Mouse (Mus musculus) effector memory CD4-positive, alpha-beta T cell, adult 5 months (primary cell): ENCODE data around the gene Cmtm2b. TPM values are rescaled to one million over a fixed set of nuclear protein-coding genes. Genes with fewer than 3 reads are reported as not detected.

ENCODE experiments used
- polyA plus RNA-seq: library from polyadenylated mRNA; unstranded; fragments of 100-300 nt; shearing (Covaris generic); gene quantifications from one replicate; pipeline ENCODE4 v1.2.1, GENCODE M21; 2017

The Cmtm2b gene
- polyA plus RNA-seq, result not detected

DNA sequence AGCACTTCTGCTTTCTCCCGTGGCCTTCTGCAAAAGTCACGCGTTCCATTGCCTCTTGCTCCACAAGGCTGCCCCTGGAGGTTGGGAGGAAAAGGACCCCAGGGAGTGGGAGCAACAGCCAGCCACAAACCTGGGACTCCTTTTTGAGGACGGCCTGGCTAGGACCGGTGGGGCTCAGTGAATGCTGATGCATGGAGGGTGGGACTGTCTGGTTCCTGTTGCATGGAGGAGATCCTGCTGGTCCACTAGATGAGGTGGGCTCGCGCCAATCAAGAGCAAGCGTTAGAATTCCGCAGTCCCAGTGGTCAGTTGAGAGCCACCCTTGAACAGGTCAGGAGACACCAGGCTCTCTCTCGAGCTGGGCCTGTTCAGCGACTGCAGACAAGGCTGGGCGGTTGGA is at the start of gene Cmtm2b:
Gene Cmtm2b, plus strand, starts transcription at position 301 of the 400 bp plus-strand sequence.

DNA sequence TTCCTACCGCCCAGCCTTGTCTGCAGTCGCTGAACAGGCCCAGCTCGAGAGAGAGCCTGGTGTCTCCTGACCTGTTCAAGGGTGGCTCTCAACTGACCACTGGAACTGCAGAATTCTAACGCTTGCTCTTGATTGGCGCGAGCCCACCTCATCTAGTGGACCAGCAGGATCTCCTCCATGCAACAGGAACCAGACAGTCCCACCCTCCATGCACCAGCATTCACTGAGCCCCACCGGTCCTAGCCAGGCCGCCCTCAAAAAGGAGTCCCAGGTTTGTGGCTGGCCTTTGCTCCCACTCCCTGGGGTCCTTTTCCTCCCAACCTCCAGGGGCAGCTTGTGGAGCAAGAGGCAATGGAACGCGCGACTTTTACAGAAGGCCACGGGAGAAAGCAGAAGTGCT is 28.9 kb upstream of the Cmtm2b start, which contains the start of gene Cmtm2a:
Gene Cmtm2a, minus strand, starts transcription at position 101 of the 400 bp plus-strand sequence.

DNA sequence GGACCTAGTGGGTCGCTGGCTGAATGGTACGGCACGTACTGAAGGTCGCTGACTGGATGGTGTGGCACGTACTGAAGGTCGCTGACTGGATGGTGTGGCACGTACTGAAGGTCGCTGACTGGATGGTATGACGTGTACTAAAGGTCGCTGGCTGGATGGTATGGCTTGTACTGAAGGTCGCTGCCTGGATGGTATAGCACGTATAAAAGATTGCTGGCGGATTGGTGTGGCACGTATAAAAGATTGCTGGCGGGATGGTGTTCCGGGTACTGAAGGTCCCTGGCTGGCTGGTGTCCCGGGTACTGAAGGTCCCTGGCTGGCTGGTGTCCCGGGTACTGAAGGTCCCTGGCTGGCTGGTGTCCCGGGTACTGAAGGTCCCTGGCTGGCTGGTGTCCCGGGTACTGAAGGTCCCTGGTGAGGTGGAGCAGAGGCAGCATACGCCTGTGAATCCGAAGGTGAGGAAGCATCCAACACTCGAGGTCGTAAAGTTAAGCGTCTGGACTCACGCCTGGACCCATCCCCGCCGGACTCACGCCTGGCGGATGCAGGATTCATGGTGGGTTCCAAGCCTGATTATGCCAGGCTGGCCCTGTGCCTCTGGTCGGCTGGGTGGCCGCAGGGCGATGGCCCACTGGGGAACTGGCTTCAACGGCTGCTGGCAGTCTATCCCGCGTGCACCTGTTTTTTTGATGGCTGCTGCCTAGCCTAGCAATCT is 12.4 kb upstream of the Cmtm2b start, which contains the start of the genes Gm45711 and Cmtm1:
Gene Gm45711, minus strand, starts transcription at position 641 of the 715 bp plus-strand sequence.
Gene Cmtm1, minus strand, starts transcription at position 705 of the 715 bp plus-strand sequence.

DNA sequence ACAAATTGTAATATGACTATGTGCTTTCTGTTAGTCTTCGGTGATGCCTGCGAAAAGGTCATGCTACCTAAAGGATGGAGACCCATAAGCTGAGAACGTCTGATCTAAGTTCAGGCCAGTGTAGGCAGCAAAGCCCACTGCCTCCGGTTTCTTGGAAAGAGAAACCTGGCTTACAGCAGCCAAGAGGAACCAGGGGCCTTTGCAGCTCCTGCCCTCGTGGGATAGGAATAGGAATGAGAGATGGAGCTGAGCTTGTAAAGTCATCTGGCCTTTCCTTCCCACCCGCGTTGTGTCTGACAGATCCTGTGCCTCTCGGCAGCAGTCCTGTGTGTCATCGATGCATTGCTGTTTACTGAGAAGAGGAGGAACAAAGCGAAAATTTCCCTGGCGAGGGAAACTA is 763 bp upstream of the Cmtm2b start, which contains the start of gene Gm11020:
Gene Gm11020, plus strand, starts transcription at position 301 of the 400 bp plus-strand sequence.

DNA sequence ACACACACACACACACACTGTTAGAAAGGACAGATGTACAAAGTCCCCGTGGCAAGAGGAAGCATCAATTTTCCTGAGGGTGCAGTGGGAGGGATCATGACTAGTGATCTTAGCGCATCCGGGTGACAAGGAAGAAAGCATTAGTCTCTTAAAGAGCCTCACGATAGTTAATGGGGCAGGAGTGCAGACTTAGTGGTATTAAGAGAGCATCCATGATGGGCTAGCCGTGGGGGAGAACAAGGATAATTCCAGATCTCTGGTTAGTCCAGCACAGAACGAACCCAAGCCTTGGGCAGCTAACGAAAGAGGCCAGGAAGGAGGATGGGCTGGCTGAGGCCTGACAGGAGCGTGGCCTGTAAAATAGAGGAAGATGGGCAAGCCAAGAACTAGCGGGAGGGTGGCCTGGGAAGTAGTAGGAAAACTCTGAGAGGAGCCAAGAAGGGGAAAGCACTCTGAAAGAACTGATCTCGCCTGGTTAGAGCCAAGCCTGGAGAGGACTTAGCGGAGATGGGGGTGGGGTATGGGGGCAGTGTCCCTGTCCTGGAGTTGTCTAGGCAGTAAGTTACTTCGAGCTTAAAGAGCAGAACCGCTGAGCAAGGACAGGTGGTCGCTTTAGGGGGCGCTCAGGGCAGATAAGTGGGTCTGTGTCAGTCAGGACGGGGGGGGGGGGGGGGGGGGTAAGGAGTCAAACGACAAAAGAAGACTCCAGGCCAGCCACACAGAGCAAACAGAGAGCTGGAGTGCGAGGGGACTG is 17.4 kb downstream of the Cmtm2b start, which contains the start of gene Cmtm3:
Gene Cmtm3, plus strand, starts transcription at position 182 of the 754 bp plus-strand sequence.

Other genes with a start within 250 kb of the Cmtm2b start
- not detected for gene Cdh5, start 220.6 kb upstream of the Cmtm2b start, polyA plus RNA-seq
- gene Bean1, start 151.8 kb upstream of the Cmtm2b start, polyA plus RNA-seq, result not detected
- gene Tk2, start 73.7 kb upstream of the Cmtm2b start, polyA plus RNA-seq, result 56.7 TPM
- 85.0 TPM for gene Cklf, start 71.4 kb upstream of the Cmtm2b start, polyA plus RNA-seq
- not detected for gene Cmtm2a, start 29.0 kb upstream of the Cmtm2b start, polyA plus RNA-seq
- gene Gm45711, start 12.1 kb upstream of the Cmtm2b start, polyA plus RNA-seq, result not detected
- not detected for gene Cmtm1, start 12.1 kb upstream of the Cmtm2b start, polyA plus RNA-seq
- gene Gm11020, start 663 bp upstream of the Cmtm2b start, polyA plus RNA-seq, result not detected
- gene Cmtm3, start 17.2 kb downstream of the Cmtm2b start, polyA plus RNA-seq, result 8.7 TPM
- gene Cmtm4, start 73.6 kb downstream of the Cmtm2b start, polyA plus RNA-seq, result 1.3 TPM
- gene Dync1li2, start 120.8 kb downstream of the Cmtm2b start, polyA plus RNA-seq, result 39.5 TPM
- gene Terb1, start 187.7 kb downstream of the Cmtm2b start, polyA plus RNA-seq, result not detected
- 71.6 TPM for gene Nae1, start 212.4 kb downstream of the Cmtm2b start, polyA plus RNA-seq
- gene Car7, start 212.5 kb downstream of the Cmtm2b start, polyA plus RNA-seq, result 2.9 TPM